In genomic region chr2:29606460-29606859, GRCm38 (mm10) we compare ENCODE assay signal across 20 mouse cellular contexts. TPM values are rescaled to one million over a fixed set of nuclear protein-coding genes. Genes with fewer than 3 reads are reported as not detected.
DNase-seq lines count a peak whose midpoint lies in the region; ATAC-seq and TF ChIP-seq lines count a peak whose summit lies in the region.
"Had no signal": no experiment of that assay in that cellular context is flagged by ENCODE, and none has a peak within 500 bp of the region (broad histone marks: within the 10 kb centered on the region; RNA-seq: fewer than 3 reads in every experiment).

No protein-coding gene starts in this region.

- TF ChIP-seq POLR2A in testis, adult 2 months (IDR thresholded peaks at IDR 0.05; ENCODE audit: control insufficient read depth, low read depth, low read length) = no peak

- no peaks in the 10 kb centered on the region for H3K36me3 ChIP-seq in forebrain, embryonic 11.5 days (ENCODE audit: control insufficient read depth, insufficient read depth, low read length)
- no peaks in the 10 kb centered on the region for H3K36me3 ChIP-seq in forebrain, embryonic 15.5 days
- no peaks in the 10 kb centered on the region for H3K36me3 ChIP-seq in heart, embryonic 10.5 days
- H3K36me3 ChIP-seq in testis, adult 2 months (ENCODE audit: control insufficient read depth, insufficient read depth, low read length) = no peaks in the 10 kb centered on the region
- H3K36me3 ChIP-seq: embryonic facial prominence, embryonic 10.5 days; embryonic facial prominence, embryonic 12.5 days; forebrain, embryonic 12.5 days had no signal

- no peak overlapping the region for H3K4me2 ChIP-seq in forebrain, embryonic 11.5 days (ENCODE audit: low read depth, low read length, severe bottlenecking)
- no peak overlapping the region for H3K4me2 ChIP-seq in forebrain, embryonic 15.5 days (replicated peaks)
- H3K4me2 ChIP-seq: embryonic facial prominence, embryonic 12.5 days; forebrain, embryonic 12.5 days had no signal

- H3K27me3 ChIP-seq in forebrain, embryonic 11.5 days (ENCODE audit: control insufficient read depth, insufficient read depth, low read length) = no peaks in the 10 kb centered on the region
- no peaks in the 10 kb centered on the region for H3K27me3 ChIP-seq in forebrain, embryonic 15.5 days
- H3K27me3 ChIP-seq in heart, embryonic 10.5 days (ENCODE audit: insufficient read depth, poor library complexity, severe bottlenecking) = peaks cover 15% of the 10 kb centered on the region
- no peaks in the 10 kb centered on the region for H3K27me3 ChIP-seq in testis, adult 2 months (ENCODE audit: control insufficient read depth, insufficient read depth, low read length)

- ATAC-seq in forebrain, embryonic 11.5 days (replicated peaks; ENCODE audit: low FRiP score) = no peak
- no peak for ATAC-seq in forebrain, embryonic 15.5 days (replicated peaks)
- ATAC-seq: forebrain, embryonic 14.5 days; forebrain, postnatal 0 days had no signal

- no peak for TF ChIP-seq CTCF in testis, adult 2 months (IDR thresholded peaks at IDR 0.05; ENCODE audit: control insufficient read depth, insufficient read depth, insufficient replicate concordance, low read depth, low read length)

- H3K27ac ChIP-seq in forebrain, embryonic 11.5 days (ENCODE audit: low read depth, low read length) = no peak overlapping the region
- H3K27ac ChIP-seq in forebrain, embryonic 15.5 days (replicated peaks) = no peak overlapping the region
- 0 out of 2 replicates have a peak overlapping the region, but pooled peaks have one; percentile 3 for H3K27ac ChIP-seq in heart, embryonic 10.5 days
- no peak overlapping the region for H3K27ac ChIP-seq in testis, adult 2 months (ENCODE audit: control insufficient read depth, insufficient read depth, low read depth, low read length)
- H3K27ac ChIP-seq: embryonic facial prominence, embryonic 10.5 days; embryonic facial prominence, embryonic 12.5 days; forebrain, embryonic 12.5 days had no signal

- no peak overlapping the region for H3K4me3 ChIP-seq in forebrain, embryonic 11.5 days (ENCODE audit: low read depth, low read length)
- H3K4me3 ChIP-seq in forebrain, embryonic 15.5 days = no peak overlapping the region
- H3K4me3 ChIP-seq in heart, embryonic 10.5 days = no peak overlapping the region
- H3K4me3 ChIP-seq in testis, adult 2 months (ENCODE audit: control insufficient read depth, low read depth, low read length) = peak overlapping the region; percentile 49
- H3K4me3 ChIP-seq: embryonic facial prominence, embryonic 10.5 days; embryonic facial prominence, embryonic 12.5 days; forebrain, embryonic 12.5 days had no signal

- H3K4me1 ChIP-seq in forebrain, embryonic 11.5 days (replicated peaks; ENCODE audit: control insufficient read depth, insufficient read depth, low read length) = no peaks in the 10 kb centered on the region
- no peaks in the 10 kb centered on the region for H3K4me1 ChIP-seq in forebrain, embryonic 15.5 days
- peaks cover 15% of the 10 kb centered on the region for H3K4me1 ChIP-seq in heart, embryonic 10.5 days
- no peaks in the 10 kb centered on the region; the same call in 1 of the 2 replicates for H3K4me1 ChIP-seq in testis, adult 2 months (ENCODE audit: control insufficient read depth, insufficient read depth, low read length)
- H3K4me1 ChIP-seq: embryonic facial prominence, embryonic 12.5 days had no signal

- H3K9me3 ChIP-seq in forebrain, embryonic 11.5 days (ENCODE audit: control insufficient read depth, low read length) = no peaks in the 10 kb centered on the region
- H3K9me3 ChIP-seq in forebrain, embryonic 15.5 days = no peaks in the 10 kb centered on the region
- no peaks in the 10 kb centered on the region for H3K9me3 ChIP-seq in heart, embryonic 10.5 days
- H3K9me3 ChIP-seq: embryonic facial prominence, embryonic 10.5 days; embryonic facial prominence, embryonic 12.5 days; forebrain, embryonic 12.5 days had no signal

- no peak overlapping the region for H3K9ac ChIP-seq in forebrain, embryonic 11.5 days (ENCODE audit: low read length)
- H3K9ac ChIP-seq in forebrain, embryonic 15.5 days (replicated peaks) = no peak overlapping the region
- H3K9ac ChIP-seq: embryonic facial prominence, embryonic 12.5 days; forebrain, embryonic 12.5 days; forebrain, postnatal 0 days had no signal

- 55% methylated on average over 6 of the region's 6 CpGs for WGBS in forebrain, embryonic 11.5 days
- 42% methylated on average over 6 of the region's 6 CpGs for WGBS in forebrain, embryonic 15.5 days
- 31% methylated on average over 6 of the region's 6 CpGs for WGBS in heart, embryonic 10.5 days

- peak; percentile 42 for DNase-seq in forebrain, embryonic 11.5 days (ENCODE audit: low spot score)
- DNase-seq in heart, embryonic 10.5 days (ENCODE audit: low spot score) = no peak
- DNase-seq in heart, adult 9 months (ENCODE audit: low spot score in 2 of 2) = no peak
- DNase-seq in testis, postnatal 14 days (ENCODE audit: low spot score) = no peak
- DNase-seq in gastrocnemius, adult 8-10 months (ENCODE audit: low spot score in 2 of 2) = no peak
- DNase-seq: adrenal gland, adult 2 months; adrenal gland, postnatal 10 days; adrenal gland, postnatal 25 days; cerebellum, adult 11-12 months; cerebellum, adult 2 months; cerebellum, adult 9-10 months; cerebellum, postnatal 10 days; cerebellum, postnatal 25 days; forebrain, postnatal 0 days had no signal

RNA-seq across cellular contexts. Expression of gene Rapgef1, which starts 13.1 kb away (rescaled TPM):
- 23.0 and 26.2 TPM in 2 replicates for polyA plus RNA-seq in forebrain, embryonic 11.5 days (2014; fragmentation: Nextera tagmentation; extraction: Ambion mirVana)
- polyA plus RNA-seq in forebrain, embryonic 15.5 days (2015; fragmentation: Nextera tagmentation; extraction: Ambion mirVana) = 22.3 and 27.0 TPM in 2 replicates
- polyA plus RNA-seq in heart, embryonic 10.5 days (2016; fragmentation: Nextera tagmentation; extraction: Ambion mirVana) = 11.2 and 13.4 TPM in 2 replicates
- polyA plus RNA-seq in testis, adult 2 months (2012; rRNA removed) = 58.8 and 59.2 TPM in 2 replicates
- total RNA-seq in gastrocnemius, adult 8-10 months (2022) = 100 to 1,000 TPM; 152 to 187 (median 158) TPM
